Mouse (Mus musculus) heart, postnatal 36 days (tissue): ENCODE measurements around the gene Ifitm3. TPM values are rescaled to one million over a fixed set of nuclear protein-coding genes. Genes with fewer than 3 reads are reported as not detected.
A peak's percentile ranks its signal among the peaks of the same experiment; 100 is the strongest.

Experiments
- DNase-seq, 2 experiments: peaks; one replicate each; pipeline ENCODE4 v3.0.0; 2021 to 2022
- intact Hi-C: fragments of 180-260 bp; cut with DNase I; formaldehyde crosslinking; loops from one replicate; pipeline ENCODE4 v1.15.1; 2025
- total RNA-seq, 2 experiments: library from RNA; stranded (reverse); gene quantifications; 2 replicates each; pipeline ENCODE4 v1.2.3; 2021

Ifitm3 gene
- 100 to 1,000 TPM; 113 to 167 TPM for total RNA-seq

GRCm38 (mm10) chr7:141010593-141010992, at the start of gene Ifitm3:
TSS of gene Ifitm3 (minus strand) at chr7:141010770.
- peak; percentile 73 for DNase-seq
- intact Hi-C loops: no loop called here

DNA sequence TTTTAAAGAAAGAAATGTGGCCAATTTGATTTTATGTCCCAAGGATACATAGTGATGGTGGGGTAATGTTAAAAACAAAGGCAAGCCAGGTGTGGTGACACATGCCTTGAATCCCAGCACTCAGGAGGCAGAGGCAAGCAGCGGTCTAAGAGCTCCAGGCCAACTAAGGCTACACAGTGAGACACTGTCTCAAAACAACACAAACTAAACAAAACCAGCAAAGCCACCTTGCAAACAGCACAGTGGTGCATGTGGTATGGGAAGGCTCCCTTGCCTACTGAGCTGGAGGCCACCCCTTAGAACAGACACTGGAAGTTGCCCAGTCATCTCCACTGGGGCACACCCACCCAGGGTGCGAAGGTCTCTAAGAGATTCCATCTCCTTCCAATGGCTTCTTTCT, 49.4 kb upstream of the Ifitm3 start:
- DNase-seq: no peak
- intact Hi-C loops: no loop called here

GRCm38 (mm10) chr7:141058601-141059341, 48.2 kb upstream of the Ifitm3 start:
- no peak for DNase-seq
- intact Hi-C loops: no loop called here

- intact Hi-C loops: no loop called here
- DNase-seq: no peak
Observed at GRCm38 (mm10) chr7:141057541-141057940, 47.0 kb upstream of the Ifitm3 start.

DNA sequence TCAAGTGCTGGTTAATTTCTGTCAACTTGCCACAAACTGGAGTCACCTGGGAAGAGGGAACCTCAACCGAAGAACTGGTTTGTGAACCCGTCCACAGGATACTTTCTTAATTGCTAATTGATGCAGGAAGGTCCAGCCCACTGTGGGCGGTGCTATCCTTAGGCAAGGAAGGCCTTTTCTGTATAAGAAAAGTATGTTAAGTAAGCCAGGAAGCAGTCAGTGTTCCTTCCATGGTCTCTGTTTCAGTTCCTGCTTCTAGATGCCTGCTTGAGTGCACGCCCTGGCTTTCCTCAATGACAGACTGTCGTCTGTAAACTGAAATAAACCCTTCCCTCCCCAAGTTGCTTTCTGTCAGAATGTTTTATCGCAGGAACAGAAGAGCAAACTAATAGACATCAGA, 46.4 kb upstream of the Ifitm3 start:
- no peak for DNase-seq
- intact Hi-C loops: no loop called here

GRCm38 (mm10) chr7:141055785-141056184, 45.2 kb upstream of the Ifitm3 start:
- intact Hi-C loops: no loop called here
- no peak for DNase-seq

DNA sequence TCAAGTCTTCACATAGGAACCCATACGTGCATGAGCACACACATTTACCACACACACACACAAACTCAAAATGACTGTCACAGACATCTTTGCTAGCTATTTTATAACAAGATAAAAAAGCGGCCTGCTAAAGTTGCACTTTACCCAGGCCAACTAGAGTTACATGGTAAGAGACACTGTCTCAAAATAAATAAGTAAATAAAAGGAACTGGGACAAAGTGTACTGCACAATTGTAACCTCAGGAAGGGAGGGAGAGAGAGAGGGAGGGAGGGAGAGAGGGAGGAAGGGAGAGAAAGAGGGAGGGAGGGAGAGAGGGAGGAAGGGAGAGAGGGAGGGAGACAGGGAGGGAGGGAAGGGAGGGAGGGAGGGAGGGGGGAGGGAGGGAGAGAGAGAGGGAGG, 41.9 kb upstream of the Ifitm3 start:
- no peak for DNase-seq
- intact Hi-C loops: no loop called here

- intact Hi-C loops: no loop called here
- DNase-seq: no peak
Observed at GRCm38 (mm10) chr7:141052016-141052415, 41.4 kb upstream of the Ifitm3 start.

GRCm38 (mm10) chr7:141051060-141051685, 40.6 kb upstream of the Ifitm3 start:
- intact Hi-C loops: loop anchor here (2.0 kb wide), 1 partner anchor 18 kb away; no protein-coding TSS in a partner anchor
- no peak for DNase-seq

GRCm38 (mm10) chr7:141049326-141049725, 38.8 kb upstream of the Ifitm3 start:
- intact Hi-C loops: no loop called here
- DNase-seq: no peak

DNA sequence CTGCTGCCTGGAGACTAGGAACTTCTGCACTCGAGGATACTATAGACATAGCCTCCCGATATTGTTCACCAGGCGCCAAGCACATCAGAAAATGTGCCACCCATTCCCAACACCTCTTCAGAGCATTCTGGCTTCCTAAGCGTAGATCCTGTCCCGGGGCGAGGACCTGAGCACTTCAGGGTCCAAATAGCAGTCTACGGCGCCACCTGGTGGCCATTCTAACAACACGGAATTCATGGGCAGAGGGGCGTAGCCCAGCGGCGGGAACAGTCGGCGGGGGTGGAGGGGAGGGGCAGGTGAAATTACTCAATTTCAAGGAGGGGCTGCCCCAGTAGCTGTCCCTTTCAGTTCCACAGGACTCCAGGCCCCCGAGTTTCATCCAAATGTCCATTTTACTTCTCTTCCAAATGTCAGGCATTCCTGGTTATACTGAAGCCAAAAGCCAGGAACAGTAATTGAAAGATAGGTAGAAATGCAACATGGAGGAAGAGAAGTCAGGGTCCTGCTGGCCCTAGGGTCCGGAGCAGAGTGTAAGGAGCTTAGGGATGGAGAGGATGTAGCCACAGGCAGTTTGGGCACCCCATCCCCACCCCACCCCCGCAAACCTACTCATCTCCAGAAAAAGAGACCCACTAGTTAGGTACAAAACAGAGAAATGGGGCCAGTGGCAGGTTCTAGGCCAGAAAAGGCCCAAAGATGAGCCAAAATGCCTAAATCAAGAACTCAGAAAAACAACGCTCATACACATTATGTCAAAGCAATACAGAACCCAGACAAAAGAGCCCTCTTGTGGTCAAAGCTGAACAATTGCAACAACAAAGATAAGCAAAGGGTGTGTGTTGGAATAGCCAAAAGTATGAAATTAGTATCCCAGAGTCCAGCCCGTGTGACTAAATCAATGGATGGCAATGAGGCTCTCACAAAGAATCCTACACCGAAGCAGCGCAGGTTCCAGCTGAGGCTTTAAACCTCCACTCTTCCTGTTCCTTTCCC, 38.0 kb upstream of the Ifitm3 start:
- intact Hi-C loops: loop anchor here (1.0 kb wide), 6 partner anchors 39 to 203 kb away; partner anchors contain the start of genes Pgghg and Scgb1c1
- peak; percentile 94 to 95 for DNase-seq

DNA sequence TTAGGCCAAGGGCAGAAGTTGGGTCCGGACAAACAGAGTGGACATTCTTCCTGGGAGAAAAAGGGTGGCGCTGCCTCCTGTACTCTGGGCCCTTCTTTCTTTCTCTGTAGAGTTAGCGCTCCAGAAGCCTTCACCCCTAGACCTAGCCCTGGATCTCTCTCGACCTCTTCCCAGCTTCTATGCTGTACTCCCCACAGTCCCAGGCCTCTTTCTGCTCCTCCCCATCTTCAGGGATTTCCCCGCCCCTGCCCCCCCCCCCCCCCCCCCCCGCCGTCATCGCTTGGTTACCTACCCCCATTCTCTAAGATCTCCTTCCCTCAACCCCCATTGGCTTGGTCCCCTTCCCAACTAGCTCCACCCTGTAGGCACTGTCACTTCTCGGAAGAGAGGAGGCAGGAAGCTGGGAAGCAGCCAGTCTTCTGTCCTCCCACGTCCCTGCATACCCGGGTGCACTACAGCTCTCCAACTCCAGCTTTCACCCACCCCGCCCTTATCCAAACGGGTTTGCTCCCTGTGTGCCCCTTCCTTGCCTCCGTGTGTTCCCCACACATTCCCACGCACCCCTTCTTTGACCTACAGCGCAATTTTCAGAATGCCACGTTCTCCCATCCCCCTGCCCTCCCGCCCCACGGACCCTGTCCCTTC, 37.1 kb upstream of the Ifitm3 start:
- DNase-seq: peak; percentile 83 to 84

DNA sequence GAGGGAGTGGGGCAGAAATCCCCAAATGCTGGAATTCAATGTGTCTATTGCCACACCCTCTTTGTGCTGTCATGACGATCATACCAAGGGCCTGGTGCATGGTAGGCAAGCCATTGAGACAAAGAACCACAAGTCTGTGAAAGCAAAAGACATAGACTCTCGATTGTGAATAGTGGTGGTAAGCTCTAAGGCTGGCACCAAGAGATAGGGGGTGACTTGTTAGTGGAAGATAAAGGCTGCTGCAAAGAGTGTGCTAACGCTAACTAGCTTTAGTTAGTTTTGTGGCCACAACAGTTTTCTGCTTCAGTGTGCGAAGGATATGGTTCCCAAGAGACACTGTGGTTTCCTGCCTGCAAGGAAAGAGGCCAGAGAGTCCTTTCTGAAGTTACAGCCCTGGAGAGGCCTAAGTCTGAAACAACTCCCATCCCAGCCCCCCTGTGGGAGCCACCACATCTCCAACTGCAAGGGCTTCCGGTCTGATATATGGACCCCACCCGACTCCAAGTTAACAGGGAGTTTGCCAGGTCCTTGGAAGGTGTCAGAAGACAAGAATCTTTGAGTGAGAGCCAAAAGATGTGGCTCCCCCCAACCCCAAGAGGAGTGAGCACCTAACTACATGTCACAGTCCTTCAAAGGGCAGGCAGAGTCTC, 36.5 kb upstream of the Ifitm3 start:
- intact Hi-C loops: no loop called here
- peak; percentile 49 to 71 for DNase-seq

More for the DNA sequence above, 37.1 kb upstream of the Ifitm3 start:
- intact Hi-C loops: loop anchor here (1.0 kb wide), 6 partner anchors 38 to 202 kb away; partner anchors contain the start of genes Pgghg and Scgb1c1

- no peak for DNase-seq
- intact Hi-C loops: no loop called here
Observed at GRCm38 (mm10) chr7:141042539-141042938, 32.0 kb upstream of the Ifitm3 start.

DNA sequence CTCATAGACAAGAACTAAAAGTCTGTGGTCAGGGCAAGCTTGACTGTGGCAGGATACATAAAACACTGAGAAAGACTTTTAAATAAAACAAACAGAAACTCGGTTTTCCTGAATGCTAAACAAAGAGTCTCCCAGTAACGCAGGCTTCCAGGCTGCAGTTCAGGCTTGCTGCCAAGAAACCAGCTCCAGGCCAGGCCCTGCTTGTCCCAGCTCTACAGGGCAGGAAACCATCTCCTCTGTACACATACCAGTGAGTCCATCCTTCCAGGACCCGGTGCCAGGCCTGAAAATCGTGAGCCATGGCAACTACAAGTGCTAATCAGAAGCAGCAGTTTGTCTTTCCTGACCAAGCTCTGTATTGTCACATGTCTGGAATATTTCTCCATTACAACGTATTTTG, 31.1 kb upstream of the Ifitm3 start:
- DNase-seq: peak; percentile 77 to 80
- intact Hi-C loops: no loop called here

DNA sequence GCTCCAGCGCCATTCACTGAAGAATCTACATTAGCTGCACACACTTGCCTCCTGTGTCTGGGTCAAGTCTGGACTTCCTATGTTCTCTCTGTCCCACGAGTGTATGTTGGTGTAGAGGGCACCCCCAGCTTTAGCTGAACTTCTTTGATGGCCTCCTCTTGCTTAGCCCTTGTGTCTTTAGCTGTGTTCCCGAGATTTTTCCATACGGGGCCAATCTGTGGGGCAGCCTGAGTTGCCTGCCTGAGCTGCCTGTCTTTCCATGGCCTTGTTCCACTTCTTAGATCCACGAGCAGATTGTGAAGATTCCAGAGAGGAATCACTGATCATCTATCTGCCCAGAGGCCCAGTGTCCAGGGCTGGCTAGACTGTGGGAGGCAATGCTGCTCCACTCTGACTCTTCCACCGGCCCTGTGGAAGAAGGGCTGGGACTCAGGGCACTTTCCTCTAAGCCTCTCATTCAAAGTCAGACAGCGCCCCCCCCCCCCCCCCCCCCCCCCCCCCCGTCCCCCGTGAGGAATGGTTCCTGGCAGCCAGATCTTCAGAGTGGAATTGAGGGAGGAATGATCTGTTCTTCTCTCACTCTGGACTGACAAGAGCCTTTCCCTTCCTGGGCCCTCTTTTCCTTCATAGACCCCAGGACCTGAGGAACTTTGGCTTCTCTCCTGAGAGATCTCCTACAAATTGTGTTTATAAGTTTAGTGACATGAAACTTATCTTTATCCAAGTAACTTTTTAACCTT, 30.5 kb upstream of the Ifitm3 start:
- no peak for DNase-seq
- intact Hi-C loops: no loop called here

DNA sequence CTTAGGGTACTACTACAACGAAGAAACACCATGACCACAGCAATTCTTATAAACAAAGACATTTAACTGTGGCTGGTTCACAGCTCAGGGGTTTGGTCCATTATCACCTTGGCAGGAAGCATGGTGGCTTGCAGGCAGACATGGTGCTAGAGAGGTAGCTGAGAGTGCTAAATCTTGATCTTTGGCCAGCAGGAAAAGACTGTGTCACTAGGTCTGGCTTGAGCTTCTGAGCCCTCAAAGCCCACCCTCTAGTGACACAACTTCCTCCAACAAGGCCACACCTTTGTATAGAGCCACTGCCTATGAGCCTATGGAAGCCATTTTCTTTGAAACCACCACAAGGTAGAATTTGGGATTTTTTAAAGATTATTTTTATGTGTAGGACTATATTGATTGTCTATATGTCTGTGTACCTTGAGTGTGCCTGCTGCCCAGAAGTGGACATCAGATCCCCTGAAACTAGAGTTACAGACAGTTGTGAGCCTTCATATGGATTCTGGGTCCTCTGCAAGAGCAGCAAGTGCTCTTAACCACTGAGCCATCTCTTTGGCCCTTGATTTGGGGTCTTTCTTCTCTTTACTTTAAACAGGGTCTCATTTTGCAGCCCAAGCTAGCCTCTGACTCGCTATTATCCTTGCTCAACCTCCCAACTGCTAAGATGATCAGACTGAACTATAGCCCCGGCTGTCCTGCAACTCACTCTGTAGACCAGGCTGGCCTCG, 29.0 kb upstream of the Ifitm3 start:
- DNase-seq: no peak
- intact Hi-C loops: no loop called here
